Mouse (Mus musculus) kidney, adult 2 months (tissue): Measurements from ENCODE around the gene Ttc7b. TPM values are rescaled to one million over a fixed set of nuclear protein-coding genes. Genes with fewer than 3 reads are reported as not detected.
A peak's percentile ranks its signal among the peaks of the same experiment; 100 is the strongest.

Source experiments
- DNase-seq: peaks from one replicate; pipeline ENCODE4 v3.0.0; 2021
- H3K27ac ChIP-seq: fragments of 200-500 bp; 2 replicates; pipeline ENCODE4 v1.5.1; 2012; ENCODE audit warnings: low read depth, low read length, control low read depth, inconsistent platforms; ENCODE audit not compliant: insufficient read depth
- H3K27me3 ChIP-seq: fragments of 200-500 bp; replicated peaks from 2 replicates; pipeline ENCODE4 v1.6.1; 2012; ENCODE audit warnings: mild to moderate bottlenecking, moderate library complexity, low read length, inconsistent platforms; ENCODE audit not compliant: control insufficient read depth, insufficient read depth
- H3K36me3 ChIP-seq: fragments of 200-500 bp; 2 replicates; pipeline ENCODE4 v1.6.1; 2012; ENCODE audit warnings: mild to moderate bottlenecking, moderate library complexity, low read length, inconsistent platforms; ENCODE audit not compliant: control insufficient read depth, insufficient read depth
- H3K4me1 ChIP-seq: fragments of 200-500 bp; 2 replicates; pipeline ENCODE4 v1.6.1; 2011; ENCODE audit warnings: low read length; ENCODE audit not compliant: control insufficient read depth, insufficient read depth
- H3K4me3 ChIP-seq: fragments of 200-500 bp; 2 replicates; pipeline ENCODE4 v1.5.1; 2011; ENCODE audit warnings: mild to moderate bottlenecking, low read depth, low read length, control low read depth; ENCODE audit not compliant: insufficient read depth
- CTCF ChIP-seq: fragments of 200-500 bp; conservative IDR thresholded peaks from 2 replicates; pipeline ENCODE4 v1.5.1; 2011; ENCODE audit warnings: low read depth, mild to moderate bottlenecking, control low read depth, low read length, moderate library complexity, mixed read lengths; ENCODE audit not compliant: insufficient read depth, insufficient read length
- POLR2A ChIP-seq: fragments of 200-500 bp; IDR thresholded peaks from one replicate; pipeline ENCODE4 v1.6.1; 2011; ENCODE audit warnings: low read depth, low read length, control low read depth
- WGBS: fragments of 180-500 bp; shearing (Covaris S2); methylation state at CpG from one replicate; pipeline ENCODE4 v1.1.7; 2018; 5-methylcytosine and 5-hydroxymethylcytosine counted together
- polyA plus RNA-seq: library from polyadenylated mRNA; depleted of rRNA; stranded (reverse); fragments of >200 nt; gene quantifications from 2 replicates; pipeline ENCODE4 v1.2.3, GENCODE M21; 2012

The Ttc7b gene
- polyA plus RNA-seq, 1 experiment, result 42.1 TPM

- H3K27me3 ChIP-seq, result no peaks in the 10 kb centered on the region
- no peaks in the 10 kb centered on the region for H3K4me1 ChIP-seq
- no peak overlapping the region for H3K27ac ChIP-seq
- TF ChIP-seq CTCF, result no peak
- TF ChIP-seq POLR2A, result no peak
- H3K4me3 ChIP-seq, result no peak overlapping the region
- H3K36me3 ChIP-seq, result peaks cover 3% of the 10 kb centered on the region; the same call in 1 of the 2 replicates
- 85% methylated on average over 10 of the region's 10 CpGs for WGBS
- DNase-seq, result no peak
These were observed 28.5 kb downstream of the Ttc7b start for GRCm38 (mm10) chr12:100491967-100492611.

- Histone ChIP-seq H3K4me1 (no peaks in the 10 kb centered on the region), H3K27me3 (no peaks in the 10 kb centered on the region), H3K4me3 (no peak overlapping the region), H3K27ac (no peak overlapping the region), H3K36me3 (peaks cover 3% of the 10 kb centered on the region; the same call in 1 of the 2 replicates)
- WGBS, result 95% methylated on average over 7 of the region's 7 CpGs
- DNase-seq, result no peak
- TF ChIP-seq CTCF, result no peak
- no peak for TF ChIP-seq POLR2A
These were observed 30.8 kb downstream of the Ttc7b start for GRCm38 (mm10) chr12:100489799-100490198.

- Histone ChIP-seq H3K4me1 (no peaks in the 10 kb centered on the region), H3K27ac (no peak overlapping the region), H3K4me3 (no peak overlapping the region), H3K36me3 (peaks cover 1% of the 10 kb centered on the region; the same call in 1 of the 2 replicates), H3K27me3 (no peaks in the 10 kb centered on the region)
- no peak for DNase-seq
- WGBS, result 80% methylated on average over 5 of the region's 5 CpGs
- TF ChIP-seq POLR2A, result no peak
- no peak for TF ChIP-seq CTCF
These were observed 32.3 kb downstream of the Ttc7b start for GRCm38 (mm10) chr12:100488368-100488767.

GRCm38 (mm10) chr12:100486232-100486631, 34.4 kb downstream of the Ttc7b start:
- 79% methylated on average over 6 of the region's 6 CpGs for WGBS
- Histone ChIP-seq H3K27me3 (no peaks in the 10 kb centered on the region), H3K27ac (no peak overlapping the region), H3K36me3 (no peaks in the 10 kb centered on the region), H3K4me1 (no peaks in the 10 kb centered on the region; the same call in 1 of the 2 replicates), H3K4me3 (no peak overlapping the region)
- peak; percentile 35 for TF ChIP-seq CTCF
- TF ChIP-seq POLR2A, result no peak
- DNase-seq, result no peak

GRCm38 (mm10) chr12:100483054-100483453, 37.6 kb downstream of the Ttc7b start:
- H3K4me1 ChIP-seq, result no peaks in the 10 kb centered on the region; the same call in 1 of the 2 replicates
- TF ChIP-seq POLR2A (no peak), CTCF (no peak)
- H3K27ac ChIP-seq, result no peak overlapping the region
- no peaks in the 10 kb centered on the region for H3K27me3 ChIP-seq
- H3K4me3 ChIP-seq, result no peak overlapping the region
- DNase-seq, result no peak
- 91% methylated on average over 1 of the region's 1 CpGs for WGBS
- no peaks in the 10 kb centered on the region for H3K36me3 ChIP-seq

- H3K27me3 ChIP-seq, result no peaks in the 10 kb centered on the region
- no peak for TF ChIP-seq POLR2A
- no peak for TF ChIP-seq CTCF
- DNase-seq, result no peak
- H3K36me3 ChIP-seq, result no peaks in the 10 kb centered on the region
- H3K4me3 ChIP-seq, result no peak overlapping the region
- no peaks in the 10 kb centered on the region; the same call in 1 of the 2 replicates for H3K4me1 ChIP-seq
- H3K27ac ChIP-seq, result no peak overlapping the region
- 62% methylated on average over 7 of the region's 7 CpGs for WGBS
These were observed 38.4 kb downstream of the Ttc7b start for GRCm38 (mm10) chr12:100482255-100482654.

GRCm38 (mm10) chr12:100481443-100482026, 39.1 kb downstream of the Ttc7b start:
- 64% methylated on average over 8 of the region's 8 CpGs for WGBS
- no peak for DNase-seq
- H3K4me3 ChIP-seq, result no peak overlapping the region
- no peaks in the 10 kb centered on the region for H3K27me3 ChIP-seq
- no peak overlapping the region for H3K27ac ChIP-seq
- no peaks in the 10 kb centered on the region for H3K36me3 ChIP-seq
- TF ChIP-seq CTCF (no peak), POLR2A (no peak)
- no peaks in the 10 kb centered on the region; the same call in 1 of the 2 replicates for H3K4me1 ChIP-seq
